Mouse (Mus musculus) forebrain, embryonic 16.5 days (tissue): ENCODE data around the gene Cct3. TPM values are rescaled to one million over a fixed set of nuclear protein-coding genes. Genes with fewer than 3 reads are reported as not detected.
"Not testable (repeated sequence)": the region's sequence is repeated elsewhere in the genome, so short reads cannot be mapped to it uniquely, and the experiment has no call there.

Experiments
- ATAC-seq: fragments of 200-750 bp; cut with Nextera tagmentation; 2 replicates; pipeline ENCODE4 v1.8.0; 2017; ENCODE audit warnings: mild to moderate bottlenecking, moderate library complexity
- H3K27ac ChIP-seq: fragments of 300-500 bp; sonication (generic); 2 replicates; pipeline ENCODE4 v1.5.1; 2014; ENCODE audit warnings: low read length, control low read depth
- H3K27me3 ChIP-seq: fragments of 300-500 bp; sonication (generic); replicated peaks from 2 replicates; pipeline ENCODE4 v1.6.1; 2014; ENCODE audit warnings: low read length; ENCODE audit not compliant: control insufficient read depth, insufficient read depth
- H3K36me3 ChIP-seq: fragments of 300-500 bp; sonication (generic); 2 replicates; pipeline ENCODE4 v1.6.1; 2014; ENCODE audit not compliant: control insufficient read depth, insufficient read depth
- H3K4me1 ChIP-seq: fragments of 300-500 bp; sonication (generic); replicated peaks from 2 replicates; pipeline ENCODE4 v1.6.1; 2014; ENCODE audit warnings: low read length; ENCODE audit not compliant: control insufficient read depth, insufficient read depth
- H3K4me2 ChIP-seq: fragments of 300-500 bp; sonication (generic); 2 replicates; pipeline ENCODE4 v1.6.1; 2014; ENCODE audit warnings: mild to moderate bottlenecking, low read length, control low read depth
- H3K4me3 ChIP-seq: fragments of 300-500 bp; sonication (generic); replicated peaks from 2 replicates; pipeline ENCODE4 v1.5.1; 2014; ENCODE audit warnings: mild to moderate bottlenecking, low read length, control low read depth
- H3K9ac ChIP-seq: fragments of 300-500 bp; sonication (generic); replicated peaks from 2 replicates; pipeline ENCODE4 v1.6.1; 2014; ENCODE audit warnings: low read depth, low read length, control low read depth
- H3K9me3 ChIP-seq: fragments of 300-500 bp; sonication (generic); 2 replicates; pipeline ENCODE4 v1.6.1; 2016; ENCODE audit warnings: low read length; ENCODE audit not compliant: control insufficient read depth
- WGBS: fragments of 180-500 bp; shearing (Covaris S2); extraction: QIAGEN DNeasy Blood & Tissue Kit; methylation state at CpG from one replicate; pipeline ENCODE4 v1.1.7; 2014; 5-methylcytosine and 5-hydroxymethylcytosine counted together
- polyA plus RNA-seq: library from polyadenylated mRNA; unstranded; fragments of >200 nt; fragmentation: Nextera tagmentation; extraction: Ambion mirVana; gene quantifications from 2 replicates; pipeline ENCODE4 v1.2.1, GENCODE M21; 2015

Gene Cct3
- polyA plus RNA-seq, 1 experiment from 2014 or later, result 517 TPM

GRCm38 (mm10) chr3:88285565-88285895, 11.4 kb upstream of the Cct3 start:
- H3K4me1 ChIP-seq, H3K27me3 ChIP-seq, H3K4me2 ChIP-seq, H3K36me3 ChIP-seq, H3K9me3 ChIP-seq, H3K27ac ChIP-seq, H3K4me3 ChIP-seq, ATAC-seq, H3K9ac ChIP-seq: not testable (repeated sequence)
- no CpG with 5 or more reads among the region's 2 CpGs for WGBS

DNA sequence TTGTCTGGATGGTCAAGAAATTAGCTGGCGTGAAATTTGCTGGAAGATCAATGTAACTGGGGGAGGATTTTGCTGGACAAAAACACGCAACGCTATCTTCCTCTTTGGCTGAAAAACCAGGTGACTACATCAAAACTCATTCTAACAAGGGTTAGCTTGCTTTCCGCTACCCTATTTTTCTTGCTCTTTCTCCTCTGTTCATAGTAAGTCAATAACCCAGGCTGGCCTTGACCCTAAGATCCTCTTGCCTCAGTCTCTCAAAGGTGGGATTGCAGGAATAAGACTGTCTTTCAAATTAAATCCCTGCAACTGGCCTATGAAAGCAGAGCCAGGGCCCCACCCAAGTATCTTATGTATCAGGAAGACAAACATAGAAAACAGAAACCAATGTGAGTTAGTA, 9.8 kb upstream of the Cct3 start, which contains the start of gene Gm38392:
Gene Gm38392, minus strand, starts transcription at position 101 of the 400 bp plus-strand sequence.
- H3K27me3 ChIP-seq, result no peaks in the 10 kb centered on the region
- no peak within 1 kb of the TSS for H3K4me3 ChIP-seq
- WGBS, result 98% methylated on average over 4 of the region's 4 CpGs
- no peaks in the 10 kb centered on the region for H3K36me3 ChIP-seq
- H3K9ac ChIP-seq, result no peak within 1 kb of the TSS
- no peak for ATAC-seq
- no peak within 1 kb of the TSS for H3K27ac ChIP-seq
- H3K4me1 ChIP-seq, result no peaks in the 10 kb centered on the region
- H3K9me3 ChIP-seq, result no peaks in the 10 kb centered on the region
- no peak within 1 kb of the TSS for H3K4me2 ChIP-seq

DNA sequence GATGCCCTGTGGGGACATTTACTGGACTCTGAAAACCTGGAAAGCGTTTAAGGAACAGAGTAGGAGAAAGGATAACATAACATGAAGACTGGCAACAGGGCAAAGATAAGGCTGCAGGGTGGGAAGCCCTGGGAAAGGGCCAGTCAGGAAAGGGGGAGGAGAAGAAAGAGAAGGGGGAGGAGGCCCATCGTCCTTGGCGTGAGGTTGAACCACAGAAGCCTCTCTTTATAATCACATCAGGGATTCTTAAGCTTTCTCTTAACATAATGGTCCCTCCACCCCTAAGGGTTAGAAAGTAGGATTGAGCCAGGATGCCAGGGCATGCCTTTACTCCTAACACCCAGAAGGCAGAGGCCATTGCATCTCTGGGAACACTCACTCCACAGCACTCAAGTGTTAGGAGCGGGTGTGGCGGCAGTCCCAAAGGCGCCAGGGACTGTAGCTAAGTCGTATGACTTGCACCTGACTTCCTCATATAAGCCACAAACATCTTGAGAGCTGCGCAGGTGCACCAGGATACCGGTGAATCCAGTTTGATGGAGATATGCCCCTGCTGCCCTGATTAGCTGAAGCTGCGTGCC, 8.7 kb upstream of the Cct3 start:
- H3K27ac ChIP-seq, H3K27me3 ChIP-seq, H3K36me3 ChIP-seq, H3K4me2 ChIP-seq, H3K9ac ChIP-seq, H3K9me3 ChIP-seq, H3K4me3 ChIP-seq, ATAC-seq, H3K4me1 ChIP-seq: not testable (repeated sequence)
- 61% methylated on average over 8 of the region's 10 CpGs for WGBS

DNA sequence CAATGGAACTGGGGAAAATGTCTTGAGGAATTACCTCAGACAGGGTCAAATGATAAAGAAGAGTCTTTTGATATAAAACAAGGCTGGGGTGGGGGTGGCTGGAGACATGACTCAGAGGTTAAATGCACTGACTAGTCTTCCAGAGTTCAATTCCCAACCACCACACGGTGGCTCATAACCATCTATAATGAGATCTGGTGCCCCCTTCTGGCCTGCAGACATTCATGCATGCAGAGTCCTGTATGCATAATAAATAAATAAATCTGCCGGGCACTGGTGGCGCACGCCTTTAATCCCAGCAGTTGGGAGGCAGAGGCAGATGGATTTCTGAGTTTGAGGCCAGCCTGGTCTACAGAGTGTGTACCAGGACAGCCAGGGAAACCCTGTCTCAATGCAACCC, 4.9 kb upstream of the Cct3 start:
- H3K27ac ChIP-seq, result no peak overlapping the region
- no peaks in the 10 kb centered on the region for H3K36me3 ChIP-seq
- H3K9ac ChIP-seq, result no peak overlapping the region
- no peaks in the 10 kb centered on the region for H3K9me3 ChIP-seq
- no peak overlapping the region for H3K4me2 ChIP-seq
- no peaks in the 10 kb centered on the region for H3K27me3 ChIP-seq
- WGBS, result 33% methylated on average over 4 of the region's 4 CpGs
- ATAC-seq, result no peak
- H3K4me3 ChIP-seq, result no peak overlapping the region
- H3K4me1 ChIP-seq, result peaks cover 3% of the 10 kb centered on the region

DNA sequence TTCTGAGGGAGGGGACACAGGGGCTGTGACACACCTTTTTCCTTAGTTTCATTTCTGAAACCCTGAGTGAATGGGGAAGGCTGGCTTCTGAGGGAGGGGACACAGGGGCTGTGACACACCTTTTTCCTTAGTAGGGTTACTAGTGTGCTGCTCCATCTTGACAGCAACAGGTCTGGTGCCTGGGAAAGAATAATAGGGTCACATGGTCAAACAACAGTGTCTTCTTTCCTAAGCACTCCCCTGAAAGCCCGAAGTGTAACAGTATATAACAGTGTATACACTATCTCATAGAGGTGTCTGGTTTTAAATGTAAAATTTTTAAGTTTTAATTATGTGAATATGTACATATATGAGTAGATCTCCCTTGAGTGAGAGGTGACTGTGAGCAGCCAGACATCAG, 1.6 kb upstream of the Cct3 start:
- H3K4me1 ChIP-seq, result peaks cover 15% of the 10 kb centered on the region
- not testable (repeated sequence) for H3K9ac ChIP-seq, H3K27ac ChIP-seq, H3K4me2 ChIP-seq, ATAC-seq, H3K4me3 ChIP-seq, H3K9me3 ChIP-seq, H3K27me3 ChIP-seq, H3K36me3 ChIP-seq
- WGBS, result 69% methylated on average over 1 of the region's 1 CpGs

GRCm38 (mm10) chr3:88296110-88296560, 781 bp upstream of the Cct3 start:
- ATAC-seq, result peak; percentile 21
- Histone ChIP-seq H3K4me3 (peak overlapping the region; percentile 57), H3K4me1 (peaks cover 15% of the 10 kb centered on the region), H3K27ac (peak overlapping the region; percentile 87), H3K27me3 (no peaks in the 10 kb centered on the region), H3K9ac (peak overlapping the region; percentile 43), H3K9me3 (no peaks in the 10 kb centered on the region), H3K36me3 (peaks cover 14% of the 10 kb centered on the region), H3K4me2 (peak overlapping the region; percentile 48)
- WGBS, result under 1% methylated on average over 12 of the region's 12 CpGs

DNA sequence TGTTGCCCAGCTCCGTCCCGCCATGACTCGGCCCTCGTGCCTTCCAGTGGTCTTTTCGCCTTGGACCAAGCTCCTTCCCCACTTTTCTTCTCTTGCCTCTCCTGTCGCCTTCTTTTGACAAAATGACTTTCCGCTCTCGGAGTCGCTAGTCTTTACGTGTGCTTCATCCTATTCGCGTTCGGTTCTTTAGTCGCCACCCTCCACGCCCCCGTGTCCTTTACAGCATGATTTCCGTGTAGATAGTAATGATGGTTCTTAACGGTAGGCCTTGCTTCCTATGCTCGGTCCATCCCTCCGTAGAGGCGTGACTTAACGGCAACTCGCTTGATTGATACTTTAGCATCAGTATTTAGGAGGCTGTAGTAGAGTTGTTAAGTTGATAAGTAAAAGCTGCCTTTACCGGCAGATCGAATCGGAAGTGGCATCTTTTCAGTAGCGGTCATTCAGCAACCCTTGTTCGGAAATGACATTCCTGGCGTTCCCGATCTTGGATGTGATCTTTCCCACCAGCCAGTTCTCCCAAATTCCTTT, 470 bp downstream of the Cct3 start:
- Histone ChIP-seq H3K9ac (peak overlapping the region; percentile 66), H3K9me3 (no peaks in the 10 kb centered on the region), H3K4me2 (peak overlapping the region; percentile 72), H3K4me1 (peaks cover 15% of the 10 kb centered on the region), H3K4me3 (peak overlapping the region; percentile 57), H3K27ac (peak overlapping the region; percentile 89), H3K27me3 (no peaks in the 10 kb centered on the region), H3K36me3 (peaks cover 22% of the 10 kb centered on the region)
- no peak for ATAC-seq
- WGBS, result 0% methylated on average over 30 of the region's 30 CpGs

DNA sequence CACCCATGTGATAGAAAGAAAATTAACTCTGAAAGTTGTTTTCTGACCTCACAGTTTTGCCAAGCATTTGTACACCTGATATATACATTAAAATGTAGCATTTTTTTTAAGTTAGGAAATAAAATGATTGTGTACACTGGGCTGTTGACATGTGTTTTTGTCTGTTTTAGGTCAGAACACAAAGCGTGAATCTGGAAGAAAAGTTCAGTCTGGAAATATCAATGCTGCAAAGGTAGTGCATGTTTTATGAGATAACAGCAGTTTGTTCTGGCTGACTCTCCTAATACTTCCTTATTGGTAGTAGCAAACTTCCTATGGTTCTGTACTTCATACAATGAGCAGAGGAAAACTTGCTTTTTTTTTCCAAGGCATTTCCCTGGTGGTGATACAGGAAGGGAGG, 2.3 kb downstream of the Cct3 start:
- H3K4me2 ChIP-seq, result no peak overlapping the region
- peaks cover 37% of the 10 kb centered on the region for H3K36me3 ChIP-seq
- no peaks in the 10 kb centered on the region for H3K27me3 ChIP-seq
- no peak for ATAC-seq
- no peak overlapping the region for H3K9ac ChIP-seq
- 93% methylated on average over 1 of the region's 1 CpGs for whole genome bisulfite sequencing
- H3K9me3 ChIP-seq, result no peaks in the 10 kb centered on the region
- H3K27ac ChIP-seq, result no peak overlapping the region
- H3K4me3 ChIP-seq, result no peak overlapping the region
- peaks cover 15% of the 10 kb centered on the region for H3K4me1 ChIP-seq

DNA sequence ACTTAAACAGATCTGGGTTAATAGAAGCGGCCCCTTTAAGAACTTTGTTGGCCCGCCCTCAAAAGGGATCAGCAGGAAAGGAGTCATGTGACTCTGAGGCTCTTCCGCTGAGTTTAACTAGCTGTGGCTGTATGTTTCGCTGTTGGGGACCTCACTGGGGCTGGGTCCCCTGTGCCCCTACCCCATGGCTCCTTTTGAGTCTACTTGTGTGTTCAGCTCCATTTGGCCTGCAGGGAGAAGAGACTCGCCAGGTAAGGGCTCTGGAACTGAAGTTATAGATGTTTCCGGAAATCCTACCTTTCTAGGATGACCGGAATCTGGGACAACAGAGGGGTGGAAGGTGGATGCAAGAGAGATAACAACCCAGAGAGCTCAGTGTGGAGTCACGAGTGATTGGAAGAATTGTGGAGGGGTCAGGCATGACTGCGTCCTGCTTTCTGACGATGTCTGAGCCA, 28.1 kb downstream of the Cct3 start, which contains the start of gene Glmp:
Gene Glmp, plus strand, starts transcription at position 73 of the 455 bp plus-strand sequence.
- no peaks in the 10 kb centered on the region for H3K9me3 ChIP-seq
- peaks cover 21% of the 10 kb centered on the region for H3K36me3 ChIP-seq
- peak within 1 kb of the TSS; percentile 76 for H3K4me2 ChIP-seq

More for the DNA sequence above, 28.1 kb downstream of the Cct3 start, which contains the start of gene Glmp:
- peak within 1 kb of the TSS; percentile 60 for H3K9ac ChIP-seq
- WGBS, result 3% methylated on average over 10 of the region's 10 CpGs
- H3K27ac ChIP-seq, result no peak within 1 kb of the TSS
- H3K27me3 ChIP-seq, result no peaks in the 10 kb centered on the region
- peak within 1 kb of the TSS; percentile 66 for H3K4me3 ChIP-seq
- peak; percentile 83 for ATAC-seq
- peaks cover 12% of the 10 kb centered on the region for H3K4me1 ChIP-seq
